Mouse (Mus musculus) G1E (cell line): ENCODE results near the gene Med21. TPM values are rescaled to one million over a fixed set of nuclear protein-coding genes. Genes with fewer than 3 reads are reported as not detected.

Source experiments
- ATAC-seq: 2 replicates; pipeline ENCODE4 v1.8.0; 2016; ENCODE audit warnings: mild to moderate bottlenecking; ENCODE audit not compliant: insufficient number of reproducible peaks, poor library complexity, low FRiP score, severe bottlenecking; ENCODE audit errors: extremely low read depth
- DNase-seq: peaks from one replicate; pipeline ENCODE4 v3.0.0; 2012; ENCODE audit warnings: low spot score
- H3K27me3 ChIP-seq: 2 replicates; pipeline ENCODE4 v1.6.1; 2012; ENCODE audit warnings: mild to moderate bottlenecking, low read length, inconsistent platforms; ENCODE audit not compliant: insufficient read depth
- H3K36me3 ChIP-seq: replicated peaks from 2 replicates; pipeline ENCODE3; 2012; ENCODE audit warnings: mild to moderate bottlenecking, inconsistent platforms
- H3K4me1 ChIP-seq: 2 replicates; pipeline ENCODE4 v1.6.1; 2012; ENCODE audit warnings: low read depth, low read length, inconsistent platforms, mixed read lengths; ENCODE audit not compliant: insufficient read depth
- H3K4me3 ChIP-seq: 2 replicates; pipeline ENCODE4 v1.5.1; 2012; ENCODE audit warnings: low read depth, mild to moderate bottlenecking, inconsistent platforms, low read length, moderate library complexity, mixed read lengths
- H3K9me3 ChIP-seq: replicated peaks from 2 replicates; pipeline ENCODE4 v1.6.1; 2012; ENCODE audit warnings: inconsistent platforms
- CTCF ChIP-seq: IDR thresholded peaks from 2 replicates; pipeline ENCODE4 v1.5.1; 2012; ENCODE audit warnings: low read depth, low read length, inconsistent platforms, mixed read lengths
- GATA1 ChIP-seq: IDR thresholded peaks from 2 replicates; pipeline ENCODE4 v1.6.1; 2012; ENCODE audit warnings: borderline replicate concordance, low read length, inconsistent platforms, mixed read lengths
- GATA2 ChIP-seq: IDR thresholded peaks from 2 replicates; pipeline ENCODE4 v1.6.1; 2012; ENCODE audit warnings: low read depth, low read length, inconsistent platforms, borderline replicate concordance
- POLR2AphosphoS5 ChIP-seq: IDR thresholded peaks from 2 replicates; pipeline ENCODE4 v1.6.1; 2012; ENCODE audit warnings: low read depth, low read length, inconsistent platforms; ENCODE audit not compliant: insufficient replicate concordance
- TAL1 ChIP-seq: conservative IDR thresholded peaks from 2 replicates; pipeline ENCODE4 v1.6.1; 2012; ENCODE audit warnings: low read depth, low read length, inconsistent platforms, mixed read lengths
- polyA plus RNA-seq: library from polyadenylated mRNA; stranded (reverse); fragments of >175 nt; gene quantifications from 2 replicates; pipeline ENCODE4 v1.2.3, GENCODE M21; 2012
- total RNA-seq, 2 experiments: library from RNA; stranded (forward) in 1 of 2; stranded (reverse) in 1 of 2; fragments of 200-1000 nt in 1 of 2; fragments of >200 nt in 1 of 2; fragmentation: Nextera tagmentation in 1 of 2; gene quantifications; 2 replicates each; pipeline ENCODE4 v1.2.3; 2014 to 2017

The Med21 gene
- total and polyA plus RNA-seq, 3 experiments: 5.7 to 99.1 (median 65.7) TPM

GRCm38 (mm10) chr6:146613907-146614306 is 28.4 kb upstream of the Med21 start:
- DNase-seq (no peak), ATAC-seq (no peak)
- no peaks in the 10 kb centered on the region for H3K27me3 ChIP-seq
- no peaks in the 10 kb centered on the region for H3K4me1 ChIP-seq
- H3K4me3 ChIP-seq: no peak overlapping the region
- no peaks in the 10 kb centered on the region for H3K9me3 ChIP-seq
- no peak for TF ChIP-seq GATA1
- TF ChIP-seq POLR2AphosphoS5: no peak
- TF ChIP-seq GATA2: no peak
- TF ChIP-seq TAL1: no peak
- 0 out of 2 replicates have a peak, but pooled peaks have one; percentile 5 for TF ChIP-seq CTCF
- peaks cover 95% of the 10 kb centered on the region for H3K36me3 ChIP-seq

- no peaks in the 10 kb centered on the region for H3K9me3 ChIP-seq
- ATAC-seq (no peak), DNase-seq (no peak)
- H3K4me3 ChIP-seq: no peak overlapping the region
- no peaks in the 10 kb centered on the region for H3K4me1 ChIP-seq
- peaks cover 93% of the 10 kb centered on the region for H3K36me3 ChIP-seq
- no peak for TF ChIP-seq TAL1
- no peak for TF ChIP-seq GATA1
- no peak for TF ChIP-seq GATA2
- no peak for TF ChIP-seq POLR2AphosphoS5
- TF ChIP-seq CTCF: no peak
- no peaks in the 10 kb centered on the region for H3K27me3 ChIP-seq
Measured at GRCm38 (mm10) chr6:146614541-146614940, 27.8 kb upstream of the Med21 start.

- no peaks in the 10 kb centered on the region for H3K4me1 ChIP-seq
- DNase-seq: no peak
- no peaks in the 10 kb centered on the region for H3K27me3 ChIP-seq
- H3K4me3 ChIP-seq: no peak overlapping the region
- no peaks in the 10 kb centered on the region for H3K9me3 ChIP-seq
- ATAC-seq: no peak
- H3K36me3 ChIP-seq: peaks cover 92% of the 10 kb centered on the region
- no peak for TF ChIP-seq POLR2AphosphoS5
- no peak for TF ChIP-seq CTCF
- TF ChIP-seq GATA1: no peak
- no peak for TF ChIP-seq TAL1
- TF ChIP-seq GATA2: no peak
Measured at GRCm38 (mm10) chr6:146615891-146616290, 26.5 kb upstream of the Med21 start.

- DNase-seq: no peak
- no peak for ATAC-seq
- peaks cover 95% of the 10 kb centered on the region for H3K36me3 ChIP-seq
- H3K9me3 ChIP-seq: no peaks in the 10 kb centered on the region
- no peaks in the 10 kb centered on the region for H3K4me1 ChIP-seq
- no peaks in the 10 kb centered on the region for H3K27me3 ChIP-seq
- TF ChIP-seq CTCF (no peak), POLR2AphosphoS5 (no peak), TAL1 (no peak), GATA2 (no peak), GATA1 (no peak)
- H3K4me3 ChIP-seq: no peak overlapping the region
Measured at GRCm38 (mm10) chr6:146616670-146617069, 25.7 kb upstream of the Med21 start.

GRCm38 (mm10) chr6:146628123-146628522 is 14.2 kb upstream of the Med21 start:
- Histone ChIP-seq H3K4me1 (peaks cover 36% of the 10 kb centered on the region), H3K36me3 (peaks cover 66% of the 10 kb centered on the region), H3K27me3 (no peaks in the 10 kb centered on the region), H3K9me3 (no peaks in the 10 kb centered on the region), H3K4me3 (no peak overlapping the region)
- TF ChIP-seq GATA1 (no peak), CTCF (no peak), GATA2 (no peak), POLR2AphosphoS5 (no peak), TAL1 (no peak)
- DNase-seq: no peak
- no peak for ATAC-seq

- TF ChIP-seq TAL1 (0 out of 2 replicates have a peak, but pooled peaks have one; percentile 10), POLR2AphosphoS5 (no peak), CTCF (no peak), GATA1 (no peak), GATA2 (no peak)
- Histone ChIP-seq H3K9me3 (no peaks in the 10 kb centered on the region), H3K36me3 (peaks cover 47% of the 10 kb centered on the region), H3K4me3 (no peak overlapping the region), H3K4me1 (peaks cover 49% of the 10 kb centered on the region), H3K27me3 (no peaks in the 10 kb centered on the region)
- DNase-seq: peak; percentile 20
- ATAC-seq: peak; percentile 41; the same call in 1 of the 2 replicates
Measured at GRCm38 (mm10) chr6:146629781-146630756, 12.3 kb upstream of the Med21 start.
